Mouse (Mus musculus): ENCODE results near the gene Gemin5.

Gene Gemin5

DNA sequence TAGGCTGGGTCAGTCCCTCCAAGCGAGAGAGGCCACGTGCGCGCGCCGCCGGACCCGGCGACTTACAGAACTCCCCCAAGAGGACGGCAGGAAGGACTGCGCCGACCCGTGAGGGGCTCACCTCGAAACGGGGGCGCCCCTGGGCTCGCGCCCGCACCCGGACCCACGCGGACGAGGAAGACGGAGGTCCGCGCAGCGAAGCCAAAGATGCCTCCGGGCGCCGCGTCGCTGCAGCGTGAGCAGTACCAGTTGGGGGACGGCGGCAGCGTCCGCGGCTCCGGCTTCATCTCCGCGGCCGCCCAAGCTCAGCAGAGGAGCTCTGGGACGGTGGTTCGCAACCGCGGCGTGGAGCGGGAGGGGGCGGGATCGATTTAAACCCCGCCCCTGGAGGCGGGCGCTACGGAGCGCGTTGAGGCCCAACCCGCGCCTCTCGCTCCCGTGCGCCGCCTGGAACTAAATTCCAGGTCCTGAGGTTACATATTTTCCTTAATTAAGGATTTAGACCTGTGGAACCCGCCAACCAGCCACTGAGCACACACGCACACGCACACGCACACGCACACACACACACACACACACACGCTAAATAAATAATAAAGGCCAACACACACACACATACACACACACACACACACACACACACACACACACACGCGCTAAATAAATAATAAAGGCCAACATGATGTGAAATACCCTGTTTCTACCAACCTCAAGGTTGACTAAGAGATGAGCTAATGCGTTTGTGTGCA, at the start of gene Gemin5:
TSS of gene Gemin5 (minus strand) at position 373 of the 749 bp plus-strand sequence.
- peak; percentile 93 for DNase-seq

DNA sequence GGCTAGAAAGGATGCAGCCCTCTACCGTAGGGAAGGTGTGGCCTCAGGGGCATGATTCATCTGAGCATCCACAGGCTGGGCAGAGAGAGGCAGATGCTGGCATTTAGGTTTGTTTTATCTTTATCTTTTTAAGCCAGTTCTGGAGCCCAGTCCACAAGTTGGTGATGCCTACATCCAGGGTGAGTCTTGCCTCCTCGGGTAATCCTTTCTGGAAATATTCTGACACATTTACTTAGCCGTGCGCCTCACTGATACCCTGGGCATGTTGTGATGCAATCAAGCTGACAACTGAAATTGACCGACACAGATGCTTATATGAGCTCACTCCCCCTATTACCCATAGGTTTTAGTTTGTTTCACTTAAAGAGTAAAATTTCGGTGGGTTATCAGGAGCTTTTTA, 48.5 kb upstream of the Gemin5 start:
- DNase-seq: no peak

DNA sequence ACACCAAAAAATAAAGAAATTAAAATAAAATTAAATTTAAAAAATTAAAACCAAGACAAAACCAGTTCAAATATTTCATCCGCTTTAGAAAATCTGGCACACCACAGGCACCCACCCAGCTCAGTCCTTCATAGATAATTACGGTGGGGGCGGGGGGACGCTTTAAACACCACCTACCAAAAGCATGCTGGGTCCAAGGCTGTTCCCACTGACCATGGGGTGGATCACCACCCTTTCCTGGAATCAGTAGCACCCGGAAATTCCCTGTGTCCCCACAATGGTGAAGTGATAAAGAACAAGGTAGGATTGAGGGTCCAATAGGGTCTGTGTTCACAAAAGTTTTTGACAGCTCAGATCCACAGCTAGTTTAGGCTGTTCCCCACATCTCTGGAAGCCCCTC, 47.5 kb upstream of the Gemin5 start:
- no peak for DNase-seq

DNA sequence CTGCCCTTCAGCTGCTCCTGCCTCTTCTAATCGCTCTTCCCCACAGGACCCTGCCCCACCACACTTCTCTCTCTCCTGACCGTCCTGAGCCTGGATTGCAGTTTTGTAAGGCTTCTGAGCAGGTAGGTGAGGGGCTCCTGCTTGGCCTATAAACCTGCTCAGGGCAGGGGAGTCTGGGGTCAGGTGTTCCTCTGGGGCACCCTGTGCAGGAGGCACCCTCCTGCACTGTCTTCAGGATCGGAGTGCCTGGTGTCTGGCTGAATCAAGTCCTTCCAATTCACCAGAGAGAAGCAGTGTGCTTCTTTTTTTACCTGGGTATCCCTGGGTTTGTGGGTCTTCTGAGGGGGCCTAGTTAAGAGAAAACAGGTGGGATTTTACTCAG, 46.7 kb upstream of the Gemin5 start:
- DNase-seq: peak; percentile 38

DNA sequence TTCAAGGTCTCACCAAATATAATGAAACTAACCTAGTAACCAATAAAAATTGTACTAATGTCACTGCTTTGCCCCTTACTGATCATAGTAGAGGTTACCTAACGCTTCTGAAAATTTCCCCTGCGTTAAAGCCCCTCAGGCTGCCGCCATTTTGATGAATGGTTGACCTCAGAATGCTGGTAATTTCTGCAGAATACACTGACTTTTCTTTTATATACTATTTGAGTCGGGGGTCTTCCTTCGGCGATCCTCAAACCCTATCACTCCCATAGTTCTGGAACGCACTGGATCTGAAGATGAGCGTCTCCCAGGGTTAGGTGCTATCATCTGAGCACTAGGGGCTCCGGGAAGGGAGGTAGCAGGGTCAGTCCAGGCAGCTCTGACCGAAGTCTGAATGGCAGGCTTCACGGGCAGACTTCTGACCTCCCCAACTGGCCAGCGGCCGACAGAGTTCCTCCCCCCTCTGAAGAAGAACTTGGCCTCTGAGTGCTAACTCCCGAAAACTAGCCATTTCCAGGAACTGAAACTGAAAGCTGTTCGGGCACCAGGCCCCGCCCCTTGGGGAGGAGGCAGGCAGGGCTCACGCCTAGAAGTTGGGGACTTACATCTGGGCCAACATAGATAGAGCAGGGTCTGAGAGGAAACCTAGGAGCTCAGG, 46.2 kb upstream of the Gemin5 start:
- DNase-seq: peak; percentile 90

DNA sequence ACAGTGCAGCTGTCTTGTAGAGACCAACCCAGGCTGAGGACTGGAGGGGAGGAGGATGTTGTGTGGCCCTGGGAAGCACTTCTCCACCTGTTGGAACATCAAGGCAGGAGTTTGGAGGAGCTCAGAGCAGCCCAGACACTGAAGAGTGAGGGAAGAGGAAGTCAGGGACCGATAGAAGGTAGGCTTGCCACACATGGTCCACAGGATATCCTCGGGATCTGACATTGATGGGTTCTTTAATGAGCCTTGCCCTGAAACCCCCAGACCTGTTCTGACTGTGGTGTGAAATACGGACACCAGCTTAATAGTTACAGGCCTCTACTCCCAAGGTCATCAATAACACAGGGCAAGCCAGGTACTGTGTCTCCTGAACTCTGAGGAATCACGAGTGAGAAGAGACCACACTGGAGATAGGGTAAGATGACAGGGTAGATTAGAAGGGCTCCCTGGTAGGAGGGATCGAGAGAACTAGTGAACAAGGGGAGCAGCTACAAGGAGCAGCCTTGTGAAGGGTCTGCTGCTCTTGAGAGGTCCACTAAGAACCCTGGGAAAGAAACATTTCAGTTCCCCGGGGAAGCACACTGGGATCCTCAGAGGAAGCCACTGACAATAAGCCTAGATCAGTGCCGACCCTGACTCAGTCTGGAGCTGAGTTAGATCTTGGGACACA, 45.5 kb upstream of the Gemin5 start:
- no peak for DNase-seq

DNA sequence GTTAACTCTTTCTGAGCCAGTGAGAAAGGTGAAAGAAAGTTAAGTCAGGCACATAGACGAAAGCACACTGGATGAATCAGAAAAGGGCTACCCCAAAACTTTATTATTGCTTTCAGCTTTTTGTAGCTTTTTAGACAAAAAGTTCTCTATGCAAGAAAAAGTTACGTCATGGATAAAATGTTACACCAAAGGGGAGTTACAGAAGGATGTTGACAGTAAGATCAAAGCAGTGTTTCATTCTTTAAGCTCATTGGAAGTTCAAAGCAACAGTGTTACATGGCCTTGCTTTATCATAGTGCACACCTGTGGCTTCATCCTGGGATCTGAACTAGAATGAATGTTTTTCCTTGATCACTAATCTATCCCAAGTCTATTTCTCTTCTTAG, 43.3 kb upstream of the Gemin5 start:
- no peak for DNase-seq

DNA sequence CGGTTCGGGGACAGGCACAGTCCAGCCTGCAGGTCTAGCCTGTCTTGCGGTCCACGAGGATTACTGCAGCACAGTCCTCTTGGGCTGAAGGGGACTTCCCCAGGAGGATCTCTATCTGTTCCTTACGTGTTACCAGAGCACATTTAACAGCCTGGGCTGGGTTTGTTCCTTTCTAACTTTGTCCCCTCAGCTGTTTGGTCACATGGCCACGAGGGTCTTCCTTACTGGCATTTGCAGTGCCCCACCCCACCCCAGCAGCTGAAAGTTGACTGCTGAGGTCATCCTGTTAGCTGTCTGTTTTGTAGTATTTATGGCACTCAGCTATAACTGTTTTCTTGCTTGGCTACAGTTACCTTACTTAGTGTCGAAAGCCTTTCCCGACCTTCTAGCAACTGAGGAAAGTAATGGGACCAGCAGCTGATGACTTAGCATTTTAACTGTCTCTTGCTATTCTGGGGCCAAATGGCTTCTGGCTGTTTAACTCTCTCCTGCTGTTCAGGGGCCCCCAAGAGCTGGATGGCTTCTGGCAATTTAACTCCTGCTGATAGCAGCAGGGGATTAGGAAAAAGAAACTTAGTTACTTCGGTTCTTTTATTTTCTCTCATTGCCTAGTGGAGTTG, 42.8 kb upstream of the Gemin5 start:
- peak; percentile 50 for DNase-seq

DNA sequence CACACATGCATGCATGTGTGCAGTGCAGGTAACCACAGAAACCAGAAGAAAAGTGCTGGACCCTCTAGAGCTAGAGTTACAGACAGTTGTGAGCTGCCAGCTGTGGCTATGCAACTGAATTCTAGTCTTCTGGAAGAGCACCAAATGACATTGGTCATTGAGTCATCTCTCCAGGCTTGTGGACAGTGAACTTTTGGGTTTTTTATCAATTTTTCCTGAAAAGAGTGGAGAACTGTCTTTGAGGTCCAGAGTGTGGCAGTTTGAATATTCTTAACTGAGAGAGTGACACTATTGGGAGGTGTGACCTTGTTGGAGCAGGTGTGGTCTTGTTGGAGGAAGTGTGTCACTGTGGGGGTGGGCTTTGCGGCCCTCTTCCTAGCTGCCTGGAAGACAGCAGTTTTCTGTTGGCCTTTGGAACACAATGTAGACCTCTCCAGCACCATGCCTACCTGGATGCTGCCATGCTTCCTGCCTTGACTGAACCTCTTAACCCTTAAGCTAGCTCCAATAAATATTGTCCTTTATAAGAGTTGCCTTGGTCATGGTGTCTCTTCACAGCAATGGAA, 42.1 kb upstream of the Gemin5 start:
- peak; percentile 58 for DNase-seq

DNA sequence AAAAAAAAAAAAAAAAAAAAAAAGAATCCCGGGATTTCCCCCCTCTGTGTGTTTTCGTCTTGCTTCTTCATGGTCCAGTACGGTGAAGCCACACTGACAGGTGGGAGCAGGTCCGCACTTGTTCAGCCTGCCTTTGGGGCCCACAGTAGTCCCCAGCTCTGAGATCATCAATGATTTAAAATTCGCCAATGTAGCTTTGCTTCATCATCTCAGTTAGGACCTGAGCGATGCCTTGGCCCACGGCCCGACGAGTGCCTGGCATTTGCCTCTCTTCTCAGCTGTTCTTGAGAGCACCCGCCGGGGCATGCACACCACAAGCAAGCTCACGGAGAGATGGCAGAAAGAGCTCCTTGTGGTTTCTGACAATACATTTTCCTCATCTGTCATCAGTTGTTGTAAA, 32.7 kb upstream of the Gemin5 start:
- peak; percentile 72 for DNase-seq

DNA sequence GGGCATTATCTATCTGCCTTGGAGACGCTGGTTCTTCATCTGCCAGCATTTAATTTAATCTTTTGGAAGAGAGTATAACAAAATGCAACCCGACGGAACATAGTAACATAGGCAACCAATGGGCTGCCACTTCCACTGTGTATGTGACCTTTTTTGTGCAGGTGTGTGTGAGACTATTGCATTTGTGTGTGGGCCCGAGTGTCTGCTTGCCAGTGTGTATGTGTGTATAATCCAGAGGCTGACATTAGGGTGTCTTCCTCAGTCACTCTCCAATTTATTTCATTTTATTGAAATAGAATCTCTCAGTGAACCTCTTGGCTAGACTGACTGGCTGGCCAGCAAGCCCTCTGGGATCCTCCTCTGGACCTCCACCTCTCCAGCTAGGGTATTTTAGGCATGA, 31.9 kb upstream of the Gemin5 start:
- peak; percentile 46 for DNase-seq

DNA sequence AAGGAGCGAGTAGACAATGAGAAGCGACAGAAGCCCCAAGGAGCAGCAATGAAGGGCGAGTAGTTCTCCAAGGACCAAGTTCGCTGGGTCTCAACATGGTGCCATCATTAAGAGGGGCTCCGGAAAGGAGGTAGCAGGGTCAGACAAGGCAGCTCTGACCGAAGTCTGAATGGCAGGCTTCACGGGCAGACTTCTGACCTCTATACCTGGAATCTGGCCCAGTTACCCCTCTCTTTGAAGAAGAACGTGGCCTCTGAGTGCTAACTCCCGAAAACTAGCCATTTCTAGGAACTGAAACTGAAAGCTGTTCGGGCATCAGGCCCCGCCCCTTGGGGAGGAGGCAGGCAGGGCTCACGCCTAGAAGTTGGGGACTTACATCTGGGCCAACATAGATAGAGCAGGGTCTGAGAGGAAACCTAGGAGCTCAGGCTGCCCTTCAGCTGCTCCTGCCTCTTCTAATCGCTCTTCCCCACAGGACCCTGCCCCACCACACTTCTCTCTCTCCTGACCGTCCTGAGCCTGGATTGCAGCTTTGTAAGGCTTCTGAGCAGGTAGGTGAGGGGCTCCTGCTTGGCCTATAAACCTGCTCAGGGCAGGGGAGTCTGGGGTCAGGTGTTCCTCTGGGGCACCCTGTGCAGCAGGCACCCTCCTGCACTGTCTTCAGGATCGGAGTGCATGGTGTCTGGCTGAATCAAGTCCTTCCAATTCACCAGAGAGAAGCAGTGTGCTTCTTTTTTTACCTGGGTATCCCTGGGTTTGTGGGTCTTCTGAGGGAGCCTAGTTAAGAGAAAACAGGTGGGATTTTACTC, 31.1 kb upstream of the Gemin5 start, which contains the start of the genes Igtp and Irgm2:
TSS of gene Igtp (plus strand) at position 328 of the 809 bp plus-strand sequence.
TSS of gene Irgm2 (plus strand) at position 390 of the 809 bp plus-strand sequence.
- DNase-seq: peak; percentile 90

DNA sequence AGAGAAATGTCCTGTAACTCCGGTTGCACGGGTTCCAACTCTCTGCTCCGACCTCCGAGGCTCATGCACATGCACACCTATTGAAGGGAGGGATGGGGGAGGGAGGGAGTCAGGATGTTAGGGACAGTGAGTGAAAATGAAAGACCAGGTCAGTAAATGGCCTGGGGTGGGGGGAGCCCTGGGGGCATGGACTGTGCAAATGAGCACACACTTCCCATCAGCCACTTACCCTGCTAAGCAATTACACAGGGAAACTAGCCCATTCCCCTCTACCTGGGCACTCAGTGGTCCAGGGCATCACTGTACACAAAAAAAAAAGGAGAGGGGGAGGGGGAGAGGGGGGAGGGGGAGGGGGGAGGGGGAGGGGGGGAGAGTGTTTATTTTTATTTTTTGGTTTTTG, 30.3 kb upstream of the Gemin5 start:
- DNase-seq: peak; percentile 27

DNA sequence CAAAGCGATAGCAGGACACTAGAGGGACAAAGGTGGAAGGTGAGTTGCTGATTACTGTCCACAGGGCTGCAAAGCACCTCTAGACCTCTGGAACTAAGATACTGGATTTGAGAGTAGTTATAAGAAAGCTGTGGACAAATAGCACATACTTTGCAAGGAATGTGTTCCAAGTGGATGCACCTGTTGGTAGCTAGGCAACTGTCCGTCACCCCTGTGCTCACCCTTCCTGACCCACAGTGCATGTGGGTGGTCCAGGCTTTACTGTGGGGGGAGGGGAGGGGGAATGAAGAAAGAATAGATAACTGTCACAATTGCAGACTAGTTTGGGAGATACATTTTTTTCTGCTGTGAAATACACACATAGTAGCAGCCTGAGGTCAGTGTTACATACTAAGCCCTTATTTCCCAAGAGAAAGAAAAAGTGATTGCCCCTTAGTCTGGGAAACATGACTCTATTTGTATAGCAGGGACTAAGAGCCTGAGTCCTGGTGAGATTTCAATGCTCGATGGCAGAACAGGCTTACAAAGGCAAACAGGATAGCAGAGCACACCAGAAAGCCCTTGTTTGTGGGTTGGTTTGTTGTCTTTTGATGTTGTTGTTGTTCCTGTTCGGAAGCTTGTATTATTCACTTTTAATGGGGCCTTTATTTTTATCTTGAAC, 25.7 kb upstream of the Gemin5 start:
- no peak for DNase-seq

DNA sequence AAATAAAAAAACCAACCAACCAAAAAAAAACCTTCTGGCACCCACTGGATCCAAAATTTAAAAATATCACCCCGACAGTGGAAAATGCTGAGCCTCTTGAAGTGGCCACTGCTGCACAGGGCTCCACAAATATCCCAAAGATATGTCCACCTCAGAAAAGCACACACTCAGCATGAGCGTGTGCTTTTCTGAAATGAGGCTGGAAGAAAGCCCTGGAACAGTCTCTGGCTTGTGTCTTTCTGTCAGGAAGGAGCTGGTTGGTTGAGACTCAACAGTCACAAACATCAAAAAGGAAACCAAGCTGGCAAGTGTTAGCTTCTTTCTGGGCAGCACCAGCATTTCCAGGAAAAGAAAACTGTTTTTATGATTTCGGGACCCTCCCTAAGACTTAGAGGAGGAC, 25.0 kb upstream of the Gemin5 start:
- DNase-seq: no peak

DNA sequence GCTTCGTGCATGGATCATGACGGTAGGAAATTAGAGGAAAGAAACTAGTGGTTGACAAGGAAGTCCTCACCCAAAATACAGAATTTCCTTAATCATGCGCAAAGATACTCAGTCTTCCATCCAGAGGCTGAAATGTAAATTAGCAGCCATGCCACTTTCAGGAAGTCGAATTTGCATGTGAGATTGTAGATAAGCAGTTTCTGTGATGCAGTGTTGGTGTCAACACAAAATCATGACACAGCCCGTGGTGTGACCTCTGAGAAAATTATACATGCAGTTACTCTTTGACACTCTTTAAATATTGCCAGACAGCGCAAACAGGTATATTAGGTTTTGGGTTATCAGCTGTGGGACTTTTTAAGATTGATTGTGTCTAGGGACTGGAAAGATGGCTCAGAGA, 21.3 kb upstream of the Gemin5 start:
- no peak for DNase-seq

DNA sequence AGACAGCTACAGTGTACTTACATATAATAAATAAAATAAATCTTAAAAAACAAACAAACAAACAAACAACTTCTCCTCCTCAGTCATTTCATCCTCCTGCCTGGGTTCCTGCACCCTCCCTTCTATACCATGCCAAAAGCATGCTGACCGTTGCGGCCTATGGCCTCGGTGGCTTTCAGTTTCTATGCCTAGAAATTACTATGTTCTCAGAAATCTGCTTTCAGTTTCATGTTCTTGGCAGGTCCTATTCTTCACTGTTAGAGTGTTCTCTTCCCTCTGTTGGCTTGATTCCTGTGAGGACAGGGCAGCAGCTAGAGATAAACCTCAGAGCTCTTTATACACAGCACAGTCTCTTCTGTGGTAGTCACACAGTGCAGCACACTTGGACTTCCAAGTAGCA, 15.2 kb upstream of the Gemin5 start:
- no peak for DNase-seq

DNA sequence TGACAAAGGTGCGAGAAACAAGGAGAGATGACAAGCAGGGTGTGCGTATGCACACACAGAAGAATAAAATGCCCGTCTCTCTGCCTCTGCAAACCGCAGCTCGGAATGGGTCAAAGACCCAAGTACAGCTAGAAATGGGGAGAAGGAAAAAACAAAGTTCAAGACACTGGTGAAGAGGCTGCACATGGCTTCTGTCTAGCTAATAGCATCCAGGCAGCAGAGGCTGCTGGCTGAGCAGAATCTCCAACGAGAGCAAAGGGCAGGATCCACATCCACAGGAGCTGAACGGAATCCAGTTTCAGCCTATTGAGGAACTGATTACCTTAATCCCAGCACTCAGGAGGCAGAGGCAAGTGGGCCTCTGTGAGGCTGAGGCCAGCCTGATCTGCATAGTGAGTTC, 12.4 kb upstream of the Gemin5 start:
- no peak for DNase-seq

DNA sequence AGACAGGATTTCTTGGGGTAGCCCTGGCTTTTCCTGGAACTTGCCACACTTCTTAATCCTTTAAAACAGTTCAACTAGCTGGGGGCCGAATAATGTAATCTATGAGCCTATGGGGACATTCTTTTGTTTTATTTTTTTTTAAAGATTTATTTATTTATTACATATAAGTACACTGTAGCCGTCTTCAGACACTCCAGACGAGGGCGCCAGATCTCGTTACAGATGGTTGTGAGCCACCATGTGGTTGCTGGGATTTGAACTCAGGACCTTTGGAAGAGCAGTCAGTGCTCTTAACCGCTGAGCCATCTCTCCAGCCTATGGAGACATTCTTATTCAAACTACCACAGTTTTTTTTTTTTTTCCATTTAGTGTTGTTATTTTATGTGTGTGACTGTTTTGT, 11.6 kb upstream of the Gemin5 start:
- DNase-seq: peak; percentile 66

DNA sequence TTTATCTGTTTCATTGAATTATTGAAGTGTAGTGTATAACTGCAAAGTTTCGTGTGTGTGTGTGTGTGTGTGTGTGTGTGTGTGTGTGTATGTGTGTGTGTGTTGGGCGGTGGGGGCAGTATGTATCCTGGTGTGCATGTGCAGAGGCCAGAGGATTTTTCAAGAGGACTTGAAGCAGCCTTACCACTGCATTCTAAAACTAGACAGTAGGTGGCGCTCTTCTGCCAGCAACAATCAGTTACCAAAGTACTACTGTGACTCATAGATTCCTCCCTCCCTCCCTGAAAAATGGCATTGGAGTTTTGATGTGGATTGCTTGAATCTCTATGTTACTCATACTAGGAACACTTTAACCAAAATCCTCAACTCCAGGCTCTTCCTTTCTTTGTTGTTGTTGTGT, 11.2 kb upstream of the Gemin5 start:
- peak; percentile 78 for DNase-seq

DNA sequence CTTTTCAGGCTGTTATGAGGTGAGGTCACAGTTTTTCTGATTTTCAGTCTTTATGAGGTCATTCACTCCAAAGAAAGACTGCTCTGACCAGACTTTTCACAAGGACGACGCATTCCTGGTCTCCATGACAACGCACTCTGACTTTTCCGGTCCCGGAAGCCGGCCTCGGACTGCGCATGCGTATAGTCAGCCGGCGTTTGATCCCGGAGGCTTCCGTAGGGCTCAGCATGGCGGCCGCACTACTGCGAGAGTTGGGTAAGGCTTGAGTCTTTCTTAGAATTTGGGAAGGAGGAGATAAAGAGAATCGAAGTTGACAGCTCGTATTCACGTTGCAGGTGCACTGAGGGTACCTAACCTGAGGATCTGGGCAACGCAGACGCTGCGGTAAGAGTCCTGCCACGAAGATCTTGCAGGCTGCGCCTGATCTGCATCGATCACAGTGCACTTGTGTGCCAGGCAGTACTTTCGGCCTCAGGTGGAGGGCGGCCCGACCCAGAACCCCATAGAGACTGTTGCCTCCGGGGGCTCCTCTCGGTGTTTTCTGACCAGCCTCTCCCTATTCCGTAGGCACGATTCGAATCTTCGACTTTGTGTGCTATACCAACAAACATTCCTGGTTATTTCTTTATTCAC, 3.2 kb upstream of the Gemin5 start, which contains the start of gene Mrpl22:
TSS of gene Mrpl22 (plus strand) at position 203 of the 633 bp plus-strand sequence.
- peak; percentile 98 for DNase-seq

All from thymus, postnatal 4 days (tissue).